Mouse (Mus musculus) heart, adult 2 months (tissue): ENCODE measurements around the gene Atrip.

Experiments
- CTCF ChIP-seq: fragments of 200-600 bp; IDR thresholded peaks from 2 replicates; pipeline ENCODE4 v1.8.1; 2022; ENCODE audit warnings: antibody characterized with exemption, mild to moderate bottlenecking, moderate library complexity
- EP300 ChIP-seq: fragments of 200-500 bp; IDR thresholded peaks from 2 replicates; pipeline ENCODE4 v1.6.1; 2011; ENCODE audit warnings: low read depth, low read length, control low read depth; ENCODE audit not compliant: insufficient read depth
- POLR2A ChIP-seq: fragments of 200-500 bp; IDR thresholded peaks from 2 replicates; pipeline ENCODE4 v1.6.1; 2011; ENCODE audit warnings: mild to moderate bottlenecking, low read depth, low read length, control low read depth; ENCODE audit not compliant: insufficient read depth

DNA sequence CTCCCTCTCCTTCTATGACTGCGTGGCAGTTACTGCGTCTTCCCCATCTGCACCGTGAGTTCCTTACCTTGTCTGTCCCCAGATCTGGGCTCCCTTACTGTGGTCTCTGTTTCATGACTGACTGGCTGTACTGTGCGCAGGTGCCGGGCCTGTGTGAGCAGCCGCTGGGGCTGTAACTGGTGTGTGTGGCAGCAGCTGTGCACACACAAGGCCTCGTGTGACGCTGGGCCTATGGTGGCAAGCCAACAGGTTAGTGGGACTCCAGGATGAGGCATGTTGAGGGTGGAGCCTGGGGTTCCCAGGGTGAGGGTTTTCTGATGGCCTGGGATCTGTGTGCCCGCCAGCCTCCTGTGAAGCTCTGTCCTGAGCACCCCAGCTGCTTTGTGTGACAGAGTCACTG, 30.2 kb upstream of the Atrip start:
- TF ChIP-seq POLR2A = no peak
- TF ChIP-seq CTCF = no peak
- no peak for TF ChIP-seq EP300
